Mouse (Mus musculus) spleen, postnatal 14 days (tissue): ENCODE data around the gene Cchcr1.

Experiments used
- DNase-seq, 2 experiments: peaks; one replicate each; pipeline ENCODE4 v3.0.0; 2021 to 2022; ENCODE audit warnings: low spot score in 2 of 2

Cchcr1 gene

GRCm38 (mm10) chr17:35514756-35515155 lies 2.1 kb upstream of the Cchcr1 start:
- DNase-seq: no peak

GRCm38 (mm10) chr17:35515911-35516640 lies 824 bp upstream of the Cchcr1 start:
- no peak for DNase-seq

- no peak for DNase-seq
Observed at GRCm38 (mm10) chr17:35517526-35517925, 626 bp downstream of the Cchcr1 start.

- DNase-seq: no peak
Observed at GRCm38 (mm10) chr17:35524354-35524753, 7.5 kb downstream of the Cchcr1 start.

GRCm38 (mm10) chr17:35526644-35527043 lies 9.7 kb downstream of the Cchcr1 start:
- DNase-seq: no peak

GRCm38 (mm10) chr17:35532360-35532759 lies 15.5 kb downstream of the Cchcr1 start:
- no peak for DNase-seq

GRCm38 (mm10) chr17:35532901-35533300 lies 16.0 kb downstream of the Cchcr1 start, which contains the start of gene Psors1c2:
Gene Psors1c2 (plus strand): TSS chr17:35533201.
- no peak for DNase-seq

- DNase-seq: peak; percentile 35 to 67
Observed at GRCm38 (mm10) chr17:35534343-35534742, 17.4 kb downstream of the Cchcr1 start.

- no peak for DNase-seq
Observed at GRCm38 (mm10) chr17:35537421-35537820, 20.5 kb downstream of the Cchcr1 start.

- DNase-seq: no peak
Observed at GRCm38 (mm10) chr17:35538476-35538875, 21.6 kb downstream of the Cchcr1 start.

- no peak for DNase-seq
Observed at GRCm38 (mm10) chr17:35539540-35539939, 22.6 kb downstream of the Cchcr1 start.

GRCm38 (mm10) chr17:35542761-35543411 lies 26.0 kb downstream of the Cchcr1 start:
- no peak for DNase-seq

GRCm38 (mm10) chr17:35543412-35543861 lies 26.5 kb downstream of the Cchcr1 start:
- DNase-seq: no peak

- no peak for DNase-seq
Observed at GRCm38 (mm10) chr17:35544001-35544400, 27.1 kb downstream of the Cchcr1 start.

- peak in 1 of 2 experiments; percentile 38 for DNase-seq
Observed at GRCm38 (mm10) chr17:35544680-35545079, 27.8 kb downstream of the Cchcr1 start.

- no peak for DNase-seq
Observed at GRCm38 (mm10) chr17:35547465-35547864, 30.6 kb downstream of the Cchcr1 start.

GRCm38 (mm10) chr17:35548636-35549035 lies 31.7 kb downstream of the Cchcr1 start:
- DNase-seq: no peak

GRCm38 (mm10) chr17:35549437-35550142 lies 32.7 kb downstream of the Cchcr1 start:
- DNase-seq: no peak

- no peak for DNase-seq
Observed at GRCm38 (mm10) chr17:35550143-35550494, 33.2 kb downstream of the Cchcr1 start.

- DNase-seq: no peak
Observed at GRCm38 (mm10) chr17:35550871-35551270, 34.0 kb downstream of the Cchcr1 start.

GRCm38 (mm10) chr17:35551881-35552414 lies 35.0 kb downstream of the Cchcr1 start, which contains the start of gene Cdsn:
Gene Cdsn (plus strand): TSS chr17:35552128.
- DNase-seq: no peak

- no peak for DNase-seq
Observed at GRCm38 (mm10) chr17:35554321-35554720, 37.4 kb downstream of the Cchcr1 start.
